Mouse (Mus musculus) heart, embryonic 16.5 days (tissue): ENCODE measurements at regions not wholly inside any gene's neighbourhood (a gene's known extent, or its start where the extent isn't known, plus 50 kb on each side); places are given as distances from the start of the nearest gene placed in this dataset.

Experiments used
- ATAC-seq: fragments of 200-750 bp; cut with Nextera tagmentation; replicated peaks from 2 replicates; pipeline ENCODE4 v1.8.0; 2017; ENCODE audit warnings: moderate number of reproducible peaks; ENCODE audit not compliant: insufficient read depth, low FRiP score; ENCODE audit errors: extremely low read depth
- H3K27ac ChIP-seq: fragments of 300-500 bp; sonication (generic); 2 replicates; pipeline ENCODE4 v1.5.1; 2014; ENCODE audit warnings: mild to moderate bottlenecking, low read length, control low read depth, moderate library complexity
- H3K27me3 ChIP-seq: fragments of 300-500 bp; sonication (generic); 2 replicates; pipeline ENCODE4 v1.6.1; 2014; ENCODE audit warnings: low read length, mixed read lengths; ENCODE audit not compliant: control insufficient read depth, insufficient read depth
- H3K36me3 ChIP-seq: fragments of 300-500 bp; sonication (generic); 2 replicates; pipeline ENCODE4 v1.6.1; 2014; ENCODE audit not compliant: control insufficient read depth, insufficient read depth
- H3K4me1 ChIP-seq: fragments of 300-500 bp; sonication (generic); 2 replicates; pipeline ENCODE4 v1.6.1; 2014; ENCODE audit warnings: low read length, mixed read lengths; ENCODE audit not compliant: control insufficient read depth, insufficient read depth
- H3K4me2 ChIP-seq: fragments of 300-500 bp; sonication (generic); 2 replicates; pipeline ENCODE4 v1.6.1; 2014; ENCODE audit warnings: low read depth, mild to moderate bottlenecking, control low read depth, low read length
- H3K4me3 ChIP-seq: fragments of 300-500 bp; sonication (generic); 2 replicates; pipeline ENCODE4 v1.5.1; 2014; ENCODE audit warnings: mild to moderate bottlenecking, control low read depth, low read length
- H3K9ac ChIP-seq: fragments of 300-500 bp; sonication (generic); 2 replicates; pipeline ENCODE4 v1.6.1; 2014; ENCODE audit warnings: low read length, control low read depth
- H3K9me3 ChIP-seq: fragments of 300-500 bp; sonication (generic); replicated peaks from 2 replicates; pipeline ENCODE4 v1.6.1; 2016; ENCODE audit warnings: low read length; ENCODE audit not compliant: control insufficient read depth
- WGBS: fragments of 180-500 bp; shearing (Covaris S2); extraction: QIAGEN DNeasy Blood & Tissue Kit; methylation state at CpG from one replicate; pipeline ENCODE4 v1.1.7; 2014; 5-methylcytosine and 5-hydroxymethylcytosine counted together

GRCm38 (mm10) chr2:172793991-172794390, 146.1 kb downstream of the Bmp7 start:
- H3K9me3 ChIP-seq, result peaks cover 4% of the 10 kb centered on the region; the same call in 1 of the 2 replicates
- H3K4me3 ChIP-seq, result no peak overlapping the region
- H3K36me3 ChIP-seq, result no peaks in the 10 kb centered on the region
- no peak overlapping the region for H3K27ac ChIP-seq
- no peak overlapping the region for H3K4me2 ChIP-seq
- ATAC-seq, result no peak
- whole genome bisulfite sequencing, result 78% methylated on average over 8 of the region's 8 CpGs
- H3K27me3 ChIP-seq, result peaks cover 16% of the 10 kb centered on the region
- no peak overlapping the region for H3K9ac ChIP-seq
- no peaks in the 10 kb centered on the region for H3K4me1 ChIP-seq

- H3K4me2 ChIP-seq, result no peak overlapping the region
- peaks cover 8% of the 10 kb centered on the region for H3K27me3 ChIP-seq
- H3K27ac ChIP-seq, result no peak overlapping the region
- no peak overlapping the region for H3K9ac ChIP-seq
- peaks cover 4% of the 10 kb centered on the region; the same call in 1 of the 2 replicates for H3K9me3 ChIP-seq
- WGBS, result 81% methylated on average over 10 of the region's 10 CpGs
- no peak for ATAC-seq
- H3K4me3 ChIP-seq, result no peak overlapping the region
- no peaks in the 10 kb centered on the region for H3K36me3 ChIP-seq
- H3K4me1 ChIP-seq, result no peaks in the 10 kb centered on the region
Observed at GRCm38 (mm10) chr2:172794771-172795170, 145.3 kb downstream of the Bmp7 start.

GRCm38 (mm10) chr2:172796104-172796503, 144.0 kb downstream of the Bmp7 start:
- H3K4me3 ChIP-seq, result no peak overlapping the region
- no peak overlapping the region for H3K27ac ChIP-seq
- no peaks in the 10 kb centered on the region for H3K27me3 ChIP-seq
- no peak overlapping the region for H3K9ac ChIP-seq
- H3K9me3 ChIP-seq, result peaks cover 4% of the 10 kb centered on the region; the same call in 1 of the 2 replicates
- 57% methylated on average over 6 of the region's 6 CpGs for WGBS
- H3K36me3 ChIP-seq, result no peaks in the 10 kb centered on the region
- H3K4me1 ChIP-seq, result no peaks in the 10 kb centered on the region
- H3K4me2 ChIP-seq, result no peak overlapping the region
- ATAC-seq, result no peak

DNA sequence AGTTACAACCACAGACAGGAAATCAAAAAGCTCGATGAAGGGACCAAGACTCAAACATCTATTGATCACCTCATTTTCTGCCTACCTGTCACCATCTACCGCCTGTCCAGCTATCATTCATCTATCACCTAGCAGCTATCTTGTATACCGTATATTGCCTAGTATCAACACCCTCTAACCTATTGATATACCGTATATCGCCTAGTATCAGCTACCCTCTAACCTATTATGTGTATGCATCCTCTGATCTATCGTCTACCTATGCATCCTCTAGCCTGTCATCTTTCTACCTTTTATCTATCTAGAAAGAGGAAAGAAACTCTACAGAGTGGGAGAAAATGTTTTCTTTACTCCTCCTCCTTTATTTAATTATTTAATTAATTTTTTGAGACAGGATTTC, 143.2 kb downstream of the Bmp7 start:
- 35% methylated on average over 6 of the region's 6 CpGs for WGBS
- H3K9ac ChIP-seq, result no peak overlapping the region
- H3K4me3 ChIP-seq, result no peak overlapping the region
- ATAC-seq, result no peak
- H3K27ac ChIP-seq, result no peak overlapping the region
- H3K27me3 ChIP-seq, result no peaks in the 10 kb centered on the region
- no peak overlapping the region for H3K4me2 ChIP-seq
- H3K4me1 ChIP-seq, result no peaks in the 10 kb centered on the region
- H3K36me3 ChIP-seq, result no peaks in the 10 kb centered on the region
- peaks cover 4% of the 10 kb centered on the region; the same call in 1 of the 2 replicates for H3K9me3 ChIP-seq

- H3K9ac ChIP-seq, result no peak overlapping the region
- no peak overlapping the region for H3K27ac ChIP-seq
- 55% methylated on average over 10 of the region's 10 CpGs for WGBS
- H3K36me3 ChIP-seq, result no peaks in the 10 kb centered on the region
- H3K4me2 ChIP-seq, result no peak overlapping the region
- H3K4me3 ChIP-seq, result no peak overlapping the region
- no peak for ATAC-seq
- no peaks in the 10 kb centered on the region for H3K4me1 ChIP-seq
- peaks cover 3% of the 10 kb centered on the region; the same call in 1 of the 2 replicates for H3K9me3 ChIP-seq
- H3K27me3 ChIP-seq, result no peaks in the 10 kb centered on the region
Observed at GRCm38 (mm10) chr2:172799951-172800350, 140.2 kb downstream of the Bmp7 start.

GRCm38 (mm10) chr2:172800801-172801200, 139.3 kb downstream of the Bmp7 start:
- Histone ChIP-seq H3K9ac (no peak overlapping the region), H3K4me3 (no peak overlapping the region), H3K9me3 (peaks cover 3% of the 10 kb centered on the region; the same call in 1 of the 2 replicates), H3K4me2 (no peak overlapping the region), H3K27me3 (no peaks in the 10 kb centered on the region), H3K27ac (no peak overlapping the region), H3K4me1 (no peaks in the 10 kb centered on the region), H3K36me3 (no peaks in the 10 kb centered on the region)
- no peak for ATAC-seq
- 76% methylated on average over 9 of the region's 9 CpGs for WGBS

GRCm38 (mm10) chr2:172801804-172802203, 138.3 kb downstream of the Bmp7 start:
- no peak overlapping the region for H3K4me2 ChIP-seq
- no peaks in the 10 kb centered on the region for H3K4me1 ChIP-seq
- H3K36me3 ChIP-seq, result no peaks in the 10 kb centered on the region
- no peak overlapping the region for H3K4me3 ChIP-seq
- WGBS, result 38% methylated on average over 4 of the region's 4 CpGs
- H3K9ac ChIP-seq, result no peak overlapping the region
- peaks cover 3% of the 10 kb centered on the region; the same call in 1 of the 2 replicates for H3K9me3 ChIP-seq
- no peak for ATAC-seq
- H3K27ac ChIP-seq, result no peak overlapping the region
- no peaks in the 10 kb centered on the region for H3K27me3 ChIP-seq

GRCm38 (mm10) chr2:172807446-172807845, 132.7 kb downstream of the Bmp7 start:
- no peak for ATAC-seq
- Histone ChIP-seq H3K4me3 (no peak overlapping the region), H3K9me3 (peaks cover 3% of the 10 kb centered on the region; the same call in 1 of the 2 replicates), H3K9ac (no peak overlapping the region), H3K4me2 (no peak overlapping the region), H3K4me1 (no peaks in the 10 kb centered on the region), H3K27me3 (no peaks in the 10 kb centered on the region), H3K36me3 (no peaks in the 10 kb centered on the region), H3K27ac (no peak overlapping the region)
- WGBS, result 60% methylated on average over 4 of the region's 4 CpGs

GRCm38 (mm10) chr2:172809306-172809705, 130.8 kb downstream of the Bmp7 start:
- H3K27ac ChIP-seq, result no peak overlapping the region
- WGBS, result 80% methylated on average over 2 of the region's 2 CpGs
- no peak overlapping the region for H3K4me2 ChIP-seq
- no peak overlapping the region for H3K4me3 ChIP-seq
- ATAC-seq, result no peak
- H3K4me1 ChIP-seq, result no peaks in the 10 kb centered on the region
- H3K36me3 ChIP-seq, result no peaks in the 10 kb centered on the region
- no peaks in the 10 kb centered on the region for H3K9me3 ChIP-seq
- H3K9ac ChIP-seq, result no peak overlapping the region
- peaks cover 2% of the 10 kb centered on the region for H3K27me3 ChIP-seq
